Mouse (Mus musculus): ENCODE data around the gene Nckipsd. TPM values are rescaled to one million over a fixed set of nuclear protein-coding genes. Genes with fewer than 3 reads are reported as not detected.

The Nckipsd gene
- polyA plus RNA-seq, 1 experiment, result 5.6 TPM

- H3K27ac ChIP-seq (ENCODE audit: control insufficient read depth, insufficient read depth, low read depth, low read length), result no peak overlapping the region
- TF ChIP-seq CTCF (IDR thresholded peaks at IDR 0.05; ENCODE audit: control insufficient read depth, insufficient read depth, insufficient replicate concordance, low read depth, low read length), result 0 out of 2 replicates have a peak, but pooled peaks have one; percentile 15
- no peak for TF ChIP-seq POLR2A (IDR thresholded peaks at IDR 0.05; ENCODE audit: control insufficient read depth, low read depth, low read length)
- no peaks in the 10 kb centered on the region for H3K27me3 ChIP-seq (ENCODE audit: control insufficient read depth, insufficient read depth, low read length)
- H3K4me3 ChIP-seq (ENCODE audit: control insufficient read depth, low read depth, low read length), result peak overlapping the region; percentile 86
- no peaks in the 10 kb centered on the region for H3K36me3 ChIP-seq (ENCODE audit: control insufficient read depth, insufficient read depth, low read length)
- peaks cover 36% of the 10 kb centered on the region for H3K4me1 ChIP-seq (ENCODE audit: control insufficient read depth, insufficient read depth, low read length)
Measured at GRCm38 (mm10) chr9:108826700-108827340, 18.7 kb downstream of the Nckipsd start.

- peak overlapping the region; percentile 86 for H3K4me3 ChIP-seq (ENCODE audit: control insufficient read depth, low read depth, low read length)
- H3K27me3 ChIP-seq (ENCODE audit: control insufficient read depth, insufficient read depth, low read length), result no peaks in the 10 kb centered on the region
- no peak overlapping the region for H3K27ac ChIP-seq (ENCODE audit: control insufficient read depth, insufficient read depth, low read depth, low read length)
- H3K36me3 ChIP-seq (ENCODE audit: control insufficient read depth, insufficient read depth, low read length), result no peaks in the 10 kb centered on the region
- peaks cover 37% of the 10 kb centered on the region for H3K4me1 ChIP-seq (ENCODE audit: control insufficient read depth, insufficient read depth, low read length)
- no peak for TF ChIP-seq CTCF (IDR thresholded peaks at IDR 0.05; ENCODE audit: control insufficient read depth, insufficient read depth, insufficient replicate concordance, low read depth, low read length)
- no peak for TF ChIP-seq POLR2A (IDR thresholded peaks at IDR 0.05; ENCODE audit: control insufficient read depth, low read depth, low read length)
Measured at GRCm38 (mm10) chr9:108827454-108827853, 19.3 kb downstream of the Nckipsd start.

GRCm38 (mm10) chr9:108827906-108828305, 19.7 kb downstream of the Nckipsd start:
- TF ChIP-seq CTCF (IDR thresholded peaks at IDR 0.05; ENCODE audit: control insufficient read depth, insufficient read depth, insufficient replicate concordance, low read depth, low read length) (no peak), POLR2A (IDR thresholded peaks at IDR 0.05; ENCODE audit: control insufficient read depth, low read depth, low read length) (no peak)
- Histone ChIP-seq H3K27ac (ENCODE audit: control insufficient read depth, insufficient read depth, low read depth, low read length) (no peak overlapping the region), H3K4me1 (ENCODE audit: control insufficient read depth, insufficient read depth, low read length) (peaks cover 41% of the 10 kb centered on the region), H3K36me3 (ENCODE audit: control insufficient read depth, insufficient read depth, low read length) (no peaks in the 10 kb centered on the region), H3K27me3 (ENCODE audit: control insufficient read depth, insufficient read depth, low read length) (no peaks in the 10 kb centered on the region), H3K4me3 (ENCODE audit: control insufficient read depth, low read depth, low read length) (peak overlapping the region; percentile 86)

- TF ChIP-seq CTCF (IDR thresholded peaks at IDR 0.05; ENCODE audit: control insufficient read depth, insufficient read depth, insufficient replicate concordance, low read depth, low read length) (no peak), POLR2A (IDR thresholded peaks at IDR 0.05; ENCODE audit: control insufficient read depth, low read depth, low read length) (no peak)
- H3K27me3 ChIP-seq (ENCODE audit: control insufficient read depth, insufficient read depth, low read length), result no peaks in the 10 kb centered on the region
- peaks cover 26% of the 10 kb centered on the region for H3K4me1 ChIP-seq (ENCODE audit: control insufficient read depth, insufficient read depth, low read length)
- H3K27ac ChIP-seq (ENCODE audit: control insufficient read depth, insufficient read depth, low read depth, low read length), result no peak overlapping the region
- no peaks in the 10 kb centered on the region for H3K36me3 ChIP-seq (ENCODE audit: control insufficient read depth, insufficient read depth, low read length)
- H3K4me3 ChIP-seq (ENCODE audit: control insufficient read depth, low read depth, low read length), result peak overlapping the region; percentile 6
Measured at GRCm38 (mm10) chr9:108831637-108832036, 23.5 kb downstream of the Nckipsd start.

- Histone ChIP-seq H3K36me3 (ENCODE audit: control insufficient read depth, insufficient read depth, low read length) (no peaks in the 10 kb centered on the region), H3K27ac (ENCODE audit: control insufficient read depth, insufficient read depth, low read depth, low read length) (no peak overlapping the region), H3K4me1 (ENCODE audit: control insufficient read depth, insufficient read depth, low read length) (peaks cover 19% of the 10 kb centered on the region), H3K4me3 (ENCODE audit: control insufficient read depth, low read depth, low read length) (peak overlapping the region; percentile 6), H3K27me3 (ENCODE audit: control insufficient read depth, insufficient read depth, low read length) (no peaks in the 10 kb centered on the region)
- no peak for TF ChIP-seq CTCF (IDR thresholded peaks at IDR 0.05; ENCODE audit: control insufficient read depth, insufficient read depth, insufficient replicate concordance, low read depth, low read length)
- no peak for TF ChIP-seq POLR2A (IDR thresholded peaks at IDR 0.05; ENCODE audit: control insufficient read depth, low read depth, low read length)
Measured at GRCm38 (mm10) chr9:108832390-108833108, 24.4 kb downstream of the Nckipsd start.

GRCm38 (mm10) chr9:108842989-108843388, 34.8 kb downstream of the Nckipsd start:
- TF ChIP-seq CTCF (IDR thresholded peaks at IDR 0.05; ENCODE audit: control insufficient read depth, insufficient read depth, insufficient replicate concordance, low read depth, low read length) (peak; percentile 31; the same call in 1 of the 2 replicates), POLR2A (IDR thresholded peaks at IDR 0.05; ENCODE audit: control insufficient read depth, low read depth, low read length) (no peak)
- no peak overlapping the region for H3K4me3 ChIP-seq (ENCODE audit: control insufficient read depth, low read depth, low read length)

DNA sequence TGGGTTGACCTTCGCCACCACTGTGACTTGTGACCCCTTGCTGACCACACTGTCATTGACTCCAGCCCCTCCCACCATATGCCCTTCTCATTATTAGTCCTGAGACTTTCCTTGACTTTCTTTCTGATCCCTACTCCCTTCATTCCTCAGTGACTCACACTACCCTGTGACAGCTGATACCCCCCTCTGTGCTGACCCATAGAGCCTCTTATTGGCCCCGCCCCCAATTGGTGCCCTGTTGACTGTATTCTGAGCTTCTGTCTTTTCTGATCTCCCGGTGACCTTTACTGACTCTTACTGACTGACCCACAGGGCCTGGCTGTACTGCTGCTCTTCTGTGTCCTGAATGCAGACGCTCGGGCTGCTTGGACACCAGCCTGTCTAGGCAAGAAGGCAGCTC, 37.2 kb downstream of the Nckipsd start:
- TF ChIP-seq POLR2A (IDR thresholded peaks at IDR 0.05; ENCODE audit: control insufficient read depth, low read depth, low read length) (no peak), CTCF (IDR thresholded peaks at IDR 0.05; ENCODE audit: control insufficient read depth, insufficient read depth, insufficient replicate concordance, low read depth, low read length) (no peak)
- Histone ChIP-seq H3K27ac (ENCODE audit: control insufficient read depth, insufficient read depth, low read depth, low read length) (no peak overlapping the region), H3K4me1 (ENCODE audit: control insufficient read depth, insufficient read depth, low read length) (peaks cover 3% of the 10 kb centered on the region; the same call in 1 of the 2 replicates), H3K4me3 (ENCODE audit: control insufficient read depth, low read depth, low read length) (no peak overlapping the region), H3K27me3 (ENCODE audit: control insufficient read depth, insufficient read depth, low read length) (no peaks in the 10 kb centered on the region), H3K36me3 (ENCODE audit: control insufficient read depth, insufficient read depth, low read length) (no peaks in the 10 kb centered on the region)

More at GRCm38 (mm10) chr9:108842989-108843388, 34.8 kb downstream of the Nckipsd start:
- no peak overlapping the region for H3K27ac ChIP-seq (ENCODE audit: control insufficient read depth, insufficient read depth, low read depth, low read length)
- peaks cover 3% of the 10 kb centered on the region; the same call in 1 of the 2 replicates for H3K4me1 ChIP-seq (ENCODE audit: control insufficient read depth, insufficient read depth, low read length)
- H3K36me3 ChIP-seq (ENCODE audit: control insufficient read depth, insufficient read depth, low read length), result no peaks in the 10 kb centered on the region
- no peaks in the 10 kb centered on the region for H3K27me3 ChIP-seq (ENCODE audit: control insufficient read depth, insufficient read depth, low read length)

Data from testis, adult 2 months (tissue).